Mouse (Mus musculus): ENCODE data around the gene Aldh3a1.

DNA sequence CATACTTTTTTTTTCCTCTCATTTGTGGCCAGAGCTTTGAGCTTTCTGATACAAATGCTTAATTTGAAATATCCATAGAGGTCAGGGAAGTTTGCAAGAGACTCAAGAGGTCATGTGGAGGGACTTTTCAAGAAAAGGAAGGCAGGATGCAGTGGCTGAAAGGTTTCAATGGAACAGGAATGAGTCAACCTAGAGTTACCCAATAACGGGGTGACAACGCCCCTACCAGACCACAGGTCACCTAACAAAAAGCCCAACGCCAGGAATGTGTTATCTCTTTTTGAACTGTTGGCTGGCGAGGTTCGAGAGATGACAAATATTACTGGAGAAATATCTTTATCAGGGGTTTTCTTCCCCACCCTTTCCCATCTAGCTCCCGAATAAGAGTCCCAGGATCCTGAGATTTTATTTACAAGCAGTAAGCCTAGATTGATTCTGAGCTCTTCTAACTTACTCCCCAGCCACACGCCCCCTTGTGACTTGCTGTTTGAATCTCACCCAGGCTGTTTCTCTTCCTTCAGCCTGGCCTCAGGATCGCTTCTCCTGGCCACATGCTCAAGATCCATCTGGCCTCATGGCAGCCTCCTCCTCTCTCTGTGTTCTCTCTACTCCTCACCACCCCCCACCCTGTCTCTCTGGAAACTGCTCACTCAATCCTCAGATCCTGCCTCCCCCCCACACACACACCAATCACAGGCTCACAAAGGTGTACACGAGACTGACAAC, 13.0 kb downstream of the Aldh3a1 start:
- TF ChIP-seq CTCF (IDR thresholded peaks at IDR 0.05; ENCODE audit: extremely low read depth, insufficient read length, insufficient replicate concordance, low read depth, low read length) = no peak
- no peak for TF ChIP-seq POLR2A (IDR thresholded peaks at IDR 0.05; ENCODE audit: low read depth, low read length)
